Mouse (Mus musculus) CH12.LX (cell line): ENCODE results near the gene Nthl1. TPM values are rescaled to one million over a fixed set of nuclear protein-coding genes. Genes with fewer than 3 reads are reported as not detected.
A peak's percentile ranks its signal among the peaks of the same experiment; 100 is the strongest.

Source experiments
- DNase-seq: peaks from one replicate; pipeline ENCODE4 v3.0.0-alpha.2; 2013; ENCODE audit errors: extremely low read depth
- H3K27ac ChIP-seq: 2 replicates; pipeline ENCODE4 v1.5.1; 2012; ENCODE audit warnings: low read depth, mild to moderate bottlenecking, control low read depth, moderate library complexity; ENCODE audit not compliant: insufficient read depth
- H3K27me3 ChIP-seq: replicated peaks from 2 replicates; pipeline ENCODE3; 2012; ENCODE audit warnings: inconsistent platforms
- H3K36me3 ChIP-seq, 2 experiments: replicated peaks in 1 of 2; 2 replicates each; pipeline versions ENCODE3 to v1.6.1; 2012; ENCODE audit warnings: inconsistent platforms in 1 of 2, low read length in 1 of 2, mild to moderate bottlenecking in 1 of 2, mixed read lengths in 1 of 2, moderate library complexity in 1 of 2; ENCODE audit not compliant: control insufficient read depth in 1 of 2, insufficient read depth in 1 of 2
- H3K4me1 ChIP-seq, 2 experiments: 2 replicates each; pipeline ENCODE4 v1.6.1; 2012; ENCODE audit warnings: inconsistent platforms in 1 of 2, moderate library complexity in 1 of 2; ENCODE audit not compliant: insufficient read depth in 2 of 2, control insufficient read depth in 1 of 2
- H3K4me2 ChIP-seq: 2 replicates; pipeline ENCODE4 v1.6.1; 2012; ENCODE audit warnings: low read depth, mild to moderate bottlenecking, control low read depth; ENCODE audit not compliant: poor library complexity, insufficient read depth, severe bottlenecking
- H3K4me3 ChIP-seq, 3 experiments: fragments of 150-350 bp in 1 of 3; sonication (generic) in 1 of 3; replicated peaks in 1 of 3; 2 replicates each; pipeline versions ENCODE3 to v1.5.1; 2011 to 2012; ENCODE audit warnings: low read depth in 2 of 3, low read length in 2 of 3, mild to moderate bottlenecking in 2 of 3, moderate library complexity in 2 of 3, control low read depth in 1 of 3, improper control_type of control experiment in 1 of 3, inconsistent platforms in 1 of 3, mixed read lengths in 1 of 3; ENCODE audit not compliant: poor library complexity in 1 of 3
- H3K79me2 ChIP-seq: replicated peaks from 2 replicates; pipeline ENCODE4 v1.6.1; 2012; ENCODE audit warnings: mild to moderate bottlenecking, moderate library complexity; ENCODE audit not compliant: control insufficient read depth, poor library complexity, insufficient read depth, severe bottlenecking; ENCODE audit errors: extremely low read depth
- H3K9ac ChIP-seq: 2 replicates; pipeline ENCODE4 v1.6.1; 2012; ENCODE audit warnings: low read depth, mild to moderate bottlenecking, control low read depth, moderate library complexity; ENCODE audit not compliant: insufficient read depth
- H3K9me3 ChIP-seq: replicated peaks from 2 replicates; pipeline ENCODE3; 2012; ENCODE audit warnings: low read length, inconsistent platforms, mixed read lengths
- CHD2 ChIP-seq: IDR thresholded peaks from 2 replicates; pipeline ENCODE4 v1.6.1; 2011; ENCODE audit warnings: low read length, improper control_type of control experiment
- CTCF ChIP-seq, 2 experiments: IDR thresholded peaks in 1 of 2; conservative IDR thresholded peaks in 1 of 2; 2 replicates each; pipeline ENCODE4 v1.5.1; 2011 to 2012; ENCODE audit warnings: low read depth in 2 of 2, low read length in 2 of 2, improper control_type of control experiment in 1 of 2, inconsistent platforms in 1 of 2, mild to moderate bottlenecking in 1 of 2, moderate library complexity in 1 of 2
- E2F4 ChIP-seq: IDR thresholded peaks from 2 replicates; pipeline ENCODE4 v1.6.1; 2011; ENCODE audit warnings: low read depth, low read length, improper control_type of control experiment; ENCODE audit not compliant: insufficient replicate concordance
- EP300 ChIP-seq: IDR thresholded peaks from 2 replicates; pipeline ENCODE4 v1.6.1; 2011; ENCODE audit warnings: low read length, improper control_type of control experiment
- ETS1 ChIP-seq: conservative IDR thresholded peaks from 2 replicates; pipeline ENCODE4 v1.6.1; 2012; ENCODE audit warnings: low read depth, mild to moderate bottlenecking, inconsistent platforms, low read length, improper control_type of control experiment, moderate library complexity
- HCFC1 ChIP-seq: IDR thresholded peaks from 2 replicates; pipeline ENCODE4 v1.6.1; 2012; ENCODE audit warnings: low read depth, mild to moderate bottlenecking, inconsistent platforms, low read length, improper control_type of control experiment
- IRF4 ChIP-seq: IDR thresholded peaks from 2 replicates; pipeline ENCODE4 v1.6.1; 2014; ENCODE audit warnings: low read depth, mild to moderate bottlenecking, inconsistent platforms, low read length, improper control_type of control experiment
- JUN ChIP-seq: IDR thresholded peaks from 2 replicates; pipeline ENCODE4 v1.6.1; 2011; ENCODE audit warnings: low read depth, mild to moderate bottlenecking, low read length, improper control_type of control experiment, moderate library complexity; ENCODE audit not compliant: insufficient read depth
- JUND ChIP-seq: conservative IDR thresholded peaks from 2 replicates; pipeline ENCODE4 v1.6.1; 2011; ENCODE audit warnings: low read depth, low read length, improper control_type of control experiment
- KAT2A ChIP-seq: IDR thresholded peaks from 2 replicates; pipeline ENCODE4 v1.6.1; 2012; ENCODE audit warnings: low read length, improper control_type of control experiment, inconsistent platforms; ENCODE audit not compliant: insufficient replicate concordance
- MAFK ChIP-seq: IDR thresholded peaks from 2 replicates; pipeline ENCODE4 v1.6.1; 2011; ENCODE audit warnings: low read length, improper control_type of control experiment; ENCODE audit not compliant: insufficient replicate concordance
- MAX ChIP-seq: IDR thresholded peaks from 2 replicates; pipeline ENCODE4 v1.6.1; 2011; ENCODE audit warnings: low read length, improper control_type of control experiment
- MEF2A ChIP-seq: IDR thresholded peaks from 2 replicates; pipeline ENCODE4 v1.6.1; 2014; ENCODE audit warnings: low read depth, mild to moderate bottlenecking, inconsistent platforms, low read length, improper control_type of control experiment, borderline replicate concordance
- MYC ChIP-seq: IDR thresholded peaks from 2 replicates; pipeline ENCODE4 v1.6.1; 2011; ENCODE audit warnings: low read depth, mild to moderate bottlenecking, improper control_type of control experiment, low read length
- NELFE ChIP-seq: IDR thresholded peaks from 2 replicates; pipeline ENCODE4 v1.6.1; 2011; ENCODE audit warnings: low read depth, low read length, improper control_type of control experiment
- PAX5 ChIP-seq: IDR thresholded peaks from 2 replicates; pipeline ENCODE4 v1.6.1; 2012; ENCODE audit warnings: low read length, inconsistent platforms, mixed read lengths
- POLR2A ChIP-seq: IDR thresholded peaks from 2 replicates; pipeline ENCODE4 v1.6.1; 2011; ENCODE audit warnings: low read depth, mild to moderate bottlenecking, improper control_type of control experiment, low read length
- POLR2AphosphoS2 ChIP-seq: IDR thresholded peaks from 2 replicates; pipeline ENCODE4 v1.6.1; 2011; ENCODE audit warnings: low read depth, low read length, improper control_type of control experiment
- RCOR1 ChIP-seq: conservative IDR thresholded peaks from 2 replicates; pipeline ENCODE4 v1.6.1; 2012; ENCODE audit warnings: low read depth, mild to moderate bottlenecking, inconsistent platforms, low read length, improper control_type of control experiment
- TCF12 ChIP-seq: IDR thresholded peaks from 2 replicates; pipeline ENCODE4 v1.6.1; 2014; ENCODE audit warnings: low read depth, mild to moderate bottlenecking, inconsistent platforms, low read length, improper control_type of control experiment
- USF2 ChIP-seq: conservative IDR thresholded peaks from 2 replicates; pipeline ENCODE4 v1.6.1; 2011; ENCODE audit warnings: low read depth, low read length, improper control_type of control experiment
- ZC3H11A ChIP-seq: IDR thresholded peaks from 2 replicates; pipeline ENCODE4 v1.6.1; 2012; ENCODE audit warnings: low read depth, mild to moderate bottlenecking, inconsistent platforms, low read length, improper control_type of control experiment
- ZNF384 ChIP-seq: IDR thresholded peaks from 2 replicates; pipeline ENCODE4 v1.6.1; 2012; ENCODE audit warnings: low read depth, low read length, improper control_type of control experiment, inconsistent platforms
- dilution Hi-C: fragments of 300-500 bp; cut with MboI; formaldehyde crosslinking; loops from 2 replicates; pipeline ENCODE4 v1.14.3; 2020; ENCODE audit warnings: low sequenced_read_pairs; ENCODE audit not compliant: extremely low pct_unique_long_range_greater_than_20kb, extremely low pct_ligation_motif_present
- in situ Hi-C: fragments of 300-500 bp; cut with MboI; formaldehyde crosslinking; loops from 3 replicates; pipeline ENCODE4 v1.14.3; 2019; ENCODE audit warnings: low sequenced_read_pairs, low pct_ligation_motif_present, low pct_unique_long_range_greater_than_20kb, mixed read lengths
- polyA plus RNA-seq: library from polyadenylated mRNA; unstranded; fragments of >175 nt; gene quantifications from 2 replicates; pipeline ENCODE4 v1.2.1, GENCODE M21; 2012; ENCODE audit warnings: low read depth; ENCODE audit not compliant: insufficient read length
- total RNA-seq, 2 experiments: library from RNA; depleted of rRNA; stranded (reverse); fragments of 300-350 nt in 1 of 2; fragments of >200 nt in 1 of 2; gene quantifications; 2 replicates each; pipeline ENCODE4 v1.2.3; 2012 to 2014

The Nthl1 gene
- total and polyA plus RNA-seq, 3 experiments: 20.1 to 24.0 (median 20.4) TPM

- H3K27me3 ChIP-seq: no peaks in the 10 kb centered on the region
- no peak overlapping the region; the same call in 1 of the 2 replicates for H3K27ac ChIP-seq
- in situ Hi-C loops (loop anchor here (5.0 kb wide), 1 partner anchor 138 kb away; the partner anchor contains the start of gene Rab26), dilution Hi-C loops (no loop called here)
- peak overlapping the region; percentile 98 for H3K4me2 ChIP-seq
- DNase-seq: no peak
- peak overlapping the region; percentile 97 for H3K9ac ChIP-seq
- peaks cover 5 to 65% of the 10 kb centered on the region in 2 experiments; a peak in 2 of 4 replicates for H3K4me1 ChIP-seq
- no peaks in the 10 kb centered on the region for H3K9me3 ChIP-seq
- H3K36me3 ChIP-seq: peaks cover 9 to 17% of the 10 kb centered on the region in 2 experiments
- peaks cover 50% of the 10 kb centered on the region for H3K79me2 ChIP-seq
- H3K4me3 ChIP-seq: peak overlapping the region; percentile 88 to 99 (median 99)
- TF ChIP-seq HCFC1 (no peak), TCF12 (no peak), ZC3H11A (no peak), POLR2AphosphoS2 (no peak), ZNF384 (no peak), JUND (no peak), MYC (no peak), PAX5 (no peak), CHD2 (no peak), NELFE (no peak; the same call in 1 of the 2 replicates), E2F4 (no peak), IRF4 (no peak), RCOR1 (no peak), MAFK (no peak), POLR2A (no peak), JUN (no peak), EP300 (no peak)
Measured at GRCm38 (mm10) chr17:24670246-24670844, 37.9 kb downstream of the Nthl1 start.

GRCm38 (mm10) chr17:24671346-24671745, 38.9 kb downstream of the Nthl1 start:
- no peaks in the 10 kb centered on the region for H3K9me3 ChIP-seq
- DNase-seq: no peak
- H3K27ac ChIP-seq: 0 out of 2 replicates have a peak overlapping the region, but pooled peaks have one; percentile 1
- in situ Hi-C loops: loop anchor here (5.0 kb wide), 1 partner anchor 139 kb away; the partner anchor contains the start of gene Rab26
- no peak for TF ChIP-seq ZC3H11A
- TF ChIP-seq KAT2A: no peak
- no peak for TF ChIP-seq MEF2A
- no peak for TF ChIP-seq E2F4
- TF ChIP-seq CTCF (conservative IDR thresholded peaks at IDR 0.05 in 1 of 2, IDR thresholded peaks at IDR 0.05 in 1 of 2; ENCODE audit: low read depth in 2 of 2, low read length in 2 of 2): no peak
- no peak for TF ChIP-seq USF2
- TF ChIP-seq CHD2: no peak
- no peak for TF ChIP-seq MAX
- TF ChIP-seq ETS1: no peak
- no peak for TF ChIP-seq EP300
- peak overlapping the region in 2 of 3 experiments; percentile 88 to 99 for H3K4me3 ChIP-seq
- H3K4me2 ChIP-seq: peak overlapping the region; percentile 98
- dilution Hi-C loops: no loop called here
- H3K9ac ChIP-seq: peak overlapping the region; percentile 97; the same call in 1 of the 2 replicates
- H3K4me1 ChIP-seq: peaks cover 5 to 74% of the 10 kb centered on the region in 2 experiments; a peak in 2 of 4 replicates
- peaks cover 56% of the 10 kb centered on the region for H3K79me2 ChIP-seq
- no peaks in the 10 kb centered on the region for H3K27me3 ChIP-seq
- peaks cover 9 to 26% of the 10 kb centered on the region in 2 experiments for H3K36me3 ChIP-seq
